Mouse (Mus musculus): Measurements from ENCODE around the gene Fat2.

Gene Fat2

DNA sequence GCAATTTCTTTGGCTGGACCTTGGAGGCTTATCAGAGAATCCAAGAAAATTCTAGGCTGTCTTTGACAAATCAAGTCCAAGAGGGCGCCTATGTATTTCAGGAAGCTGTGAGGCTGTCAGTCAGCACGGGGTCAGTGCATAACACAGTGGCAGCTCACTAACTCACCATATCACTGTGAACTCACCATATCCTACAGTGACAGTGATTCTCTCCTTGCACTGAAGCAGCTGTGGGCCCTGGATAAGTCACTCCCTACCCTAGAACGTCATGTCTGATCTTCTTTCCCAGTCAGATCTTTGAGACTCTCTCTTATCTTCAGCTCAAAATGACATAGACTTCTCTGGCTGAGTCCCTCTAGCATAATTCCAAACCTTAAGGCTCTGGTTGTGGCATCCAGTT lies 96.9 kb downstream of the Fat2 start:
- no peak for DNase-seq (ENCODE audit: inconsistent ontology term)

DNA sequence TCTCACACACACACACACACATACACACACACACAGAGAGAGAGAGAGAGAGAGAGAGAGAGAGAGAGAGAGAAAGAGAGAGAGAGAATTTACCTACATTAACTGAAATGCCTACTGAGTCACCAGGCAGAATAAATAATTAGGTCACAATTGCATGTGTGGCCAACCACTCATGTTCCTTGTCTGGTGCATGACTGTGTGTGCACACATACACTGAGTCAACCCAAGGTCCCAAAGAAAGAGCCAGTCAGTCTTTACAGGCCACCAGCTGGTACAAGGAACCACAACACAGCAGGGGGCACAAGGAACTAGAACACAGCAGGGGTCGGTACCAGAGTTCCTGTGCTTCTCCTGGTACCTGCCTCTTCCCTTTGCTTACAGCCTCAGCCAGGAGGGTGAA lies 99.5 kb downstream of the Fat2 start:
- no peak for DNase-seq (ENCODE audit: inconsistent ontology term)

- DNase-seq (ENCODE audit: inconsistent ontology term), result no peak
These were observed 101.6 kb downstream of the Fat2 start for GRCm38 (mm10) chr11:55234791-55235190.

DNA sequence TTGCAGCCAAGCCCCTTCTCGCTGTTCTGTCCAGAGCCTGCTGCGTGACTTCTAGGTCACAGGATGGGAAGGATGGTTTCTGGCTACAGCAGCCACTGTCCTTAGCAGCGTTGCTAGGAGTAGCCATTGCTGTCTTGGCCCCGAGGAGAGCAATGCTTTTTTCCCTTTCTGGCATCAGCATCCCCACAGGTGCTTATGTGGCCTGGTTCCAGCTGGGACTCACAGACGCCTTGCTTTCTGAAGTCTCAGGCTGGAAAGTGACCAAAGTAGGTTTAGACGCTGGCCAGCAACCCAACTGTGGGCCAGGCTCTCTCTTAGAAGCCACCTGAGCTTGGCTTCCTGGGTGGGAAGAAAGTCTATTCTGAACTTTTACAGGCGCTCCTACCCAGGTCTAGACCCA lies 102.1 kb downstream of the Fat2 start:
- DNase-seq (ENCODE audit: inconsistent ontology term), result no peak

GRCm38 (mm10) chr11:55231034-55231433 lies 105.3 kb downstream of the Fat2 start:
- DNase-seq (ENCODE audit: inconsistent ontology term), result no peak

- no peak for DNase-seq (ENCODE audit: inconsistent ontology term)
These were observed 115.1 kb downstream of the Fat2 start for GRCm38 (mm10) chr11:55221306-55221705.

GRCm38 (mm10) chr11:55218473-55218872 lies 117.9 kb downstream of the Fat2 start:
- no peak for DNase-seq (ENCODE audit: inconsistent ontology term)

DNA sequence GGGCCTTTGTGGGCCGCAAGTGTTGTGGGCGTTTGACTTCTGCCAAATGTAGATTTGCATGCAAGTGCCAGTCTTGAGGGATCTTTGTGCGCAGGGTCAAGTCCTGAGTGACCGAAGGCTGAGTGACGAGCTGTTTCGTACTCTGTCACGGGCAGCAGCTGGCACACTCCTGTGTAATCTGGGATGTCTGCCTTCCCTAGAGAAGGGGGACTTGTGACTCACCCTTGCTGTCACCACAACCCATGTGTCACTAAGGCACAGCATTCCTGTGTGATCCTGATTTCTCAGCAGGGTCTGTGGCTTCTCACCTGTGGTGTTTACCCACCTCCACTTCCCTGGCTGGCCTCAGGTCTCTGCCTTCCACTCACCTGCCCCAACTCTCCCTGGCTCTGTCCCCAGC lies 118.5 kb downstream of the Fat2 start:
- no peak for DNase-seq (ENCODE audit: inconsistent ontology term)

DNA sequence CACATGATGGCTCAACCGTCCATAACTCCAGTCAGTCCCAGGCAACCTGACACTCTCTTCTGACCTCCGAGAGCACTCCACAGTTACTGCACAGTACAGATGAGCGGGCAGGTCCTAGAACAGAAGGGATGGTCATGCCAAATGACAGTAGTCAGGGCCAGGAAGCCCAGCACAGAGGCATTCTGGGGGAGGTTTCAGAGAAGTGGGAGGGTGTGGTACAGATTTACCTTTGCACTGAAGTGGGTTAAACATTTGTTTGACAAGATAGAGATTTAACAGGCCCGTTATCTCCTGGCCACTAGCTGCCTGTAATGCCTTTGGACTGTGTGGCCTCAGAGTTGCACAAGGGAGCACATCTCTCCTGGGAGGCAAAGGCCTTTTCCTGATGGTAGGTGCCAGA lies 118.9 kb downstream of the Fat2 start:
- no peak for DNase-seq (ENCODE audit: inconsistent ontology term)

- DNase-seq (ENCODE audit: inconsistent ontology term), result no peak
These were observed 119.5 kb downstream of the Fat2 start for GRCm38 (mm10) chr11:55216830-55217229.

- DNase-seq (ENCODE audit: inconsistent ontology term), result no peak
These were observed 120.3 kb downstream of the Fat2 start for GRCm38 (mm10) chr11:55216061-55216460.

DNA sequence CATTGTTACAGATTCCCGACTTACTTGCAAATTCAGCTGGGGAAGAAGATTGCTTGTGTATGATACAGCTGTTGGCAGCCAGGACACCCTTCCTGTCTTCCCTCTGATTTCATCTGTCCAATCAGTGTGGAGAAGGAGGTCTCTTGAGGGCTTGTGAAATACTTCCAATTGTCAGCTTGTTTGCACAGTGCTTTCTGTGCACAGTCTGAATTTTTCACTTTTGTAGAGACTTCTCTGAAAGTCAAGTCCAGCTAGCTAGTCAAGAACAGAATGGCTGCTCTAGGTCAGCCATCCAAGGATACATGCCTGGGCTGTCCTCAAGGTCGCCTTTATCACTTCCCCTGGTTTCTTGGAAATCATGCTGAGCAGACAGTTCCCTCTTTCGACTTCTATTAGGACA lies 121.4 kb downstream of the Fat2 start:
- no peak for DNase-seq (ENCODE audit: inconsistent ontology term)

DNA sequence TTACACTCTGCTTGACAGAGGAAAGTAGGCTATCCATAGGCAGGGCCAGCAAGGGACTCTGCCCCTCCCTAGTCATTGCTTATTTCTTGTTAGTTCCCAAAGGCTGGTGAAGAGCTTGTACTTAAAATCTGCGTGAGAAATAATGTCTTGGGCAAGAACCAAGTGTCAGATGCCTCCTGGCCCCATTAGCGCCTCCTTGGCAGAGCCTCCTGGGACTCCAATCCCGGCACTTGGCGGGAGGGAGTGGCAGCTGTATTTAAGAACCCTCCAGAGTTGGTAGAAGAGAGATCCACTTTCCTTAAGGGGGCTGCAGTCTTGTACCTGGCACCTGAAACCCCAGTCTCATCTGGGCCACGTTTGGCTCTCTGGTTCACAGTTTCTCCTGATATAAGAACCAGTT lies 122.2 kb downstream of the Fat2 start:
- no peak for DNase-seq (ENCODE audit: inconsistent ontology term)

- no peak for DNase-seq (ENCODE audit: inconsistent ontology term)
These were observed 122.8 kb downstream of the Fat2 start for GRCm38 (mm10) chr11:55213518-55213917.

DNA sequence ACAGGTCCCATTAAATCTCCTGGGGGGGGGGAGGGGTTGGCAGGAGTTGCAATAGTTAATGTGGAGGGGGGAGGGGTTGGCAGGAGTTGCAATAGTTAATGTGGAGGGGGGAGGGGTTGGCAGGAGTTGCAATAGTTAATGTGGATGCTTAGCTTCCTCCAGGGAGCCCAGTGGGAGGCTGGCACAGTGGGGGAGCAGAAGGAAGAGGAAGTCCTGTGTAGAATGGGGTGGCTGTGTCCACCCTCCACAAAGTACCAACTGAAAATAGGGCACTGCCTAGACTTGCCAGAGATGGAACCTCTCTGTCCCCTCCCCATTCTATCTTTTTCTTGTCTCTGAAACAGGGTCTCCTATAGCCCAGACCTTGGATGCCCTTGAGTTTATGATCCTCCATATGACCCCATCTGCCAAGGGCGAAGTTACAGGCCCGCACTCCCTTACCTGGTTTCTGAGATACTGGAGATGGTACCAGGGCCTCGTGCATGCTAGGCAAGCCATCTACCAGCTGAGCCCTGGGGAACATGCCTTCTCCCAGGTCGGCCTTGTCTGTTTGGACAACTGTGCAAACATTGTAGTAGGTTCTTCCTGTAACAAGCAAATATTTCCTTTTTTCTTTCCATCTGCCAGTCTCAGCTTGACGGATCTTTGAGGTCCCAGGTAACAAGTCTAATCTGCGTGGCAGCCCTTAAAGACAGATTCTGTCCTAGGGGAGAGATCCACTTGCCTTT lies 126.6 kb downstream of the Fat2 start:
- no peak for DNase-seq (ENCODE audit: inconsistent ontology term)

GRCm38 (mm10) chr11:55209032-55209431 lies 127.3 kb downstream of the Fat2 start:
- DNase-seq (ENCODE audit: inconsistent ontology term), result no peak

GRCm38 (mm10) chr11:55208001-55208690 lies 128.2 kb downstream of the Fat2 start:
- DNase-seq (ENCODE audit: inconsistent ontology term), result no peak

DNA sequence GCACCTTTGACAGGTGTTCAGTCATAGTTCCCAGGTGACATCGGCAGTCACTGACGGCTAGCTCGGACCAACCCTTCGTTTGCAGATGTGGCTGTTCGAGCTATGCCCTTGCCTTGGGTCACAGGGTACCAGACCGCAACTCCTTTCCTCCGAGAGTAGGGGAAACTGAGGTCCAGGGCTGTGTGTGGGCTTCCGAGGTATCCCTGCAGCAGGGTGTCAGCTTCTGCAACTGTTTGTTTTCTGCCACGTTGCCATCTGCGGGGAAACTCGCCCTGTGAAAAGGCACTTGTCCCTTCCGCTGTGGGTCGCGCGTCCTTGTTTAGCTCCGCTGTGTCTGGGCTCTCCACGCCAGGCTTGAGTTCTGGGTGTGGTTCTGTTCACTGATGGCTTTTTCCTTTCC lies 131.8 kb downstream of the Fat2 start:
- no peak for DNase-seq (ENCODE audit: inconsistent ontology term)

GRCm38 (mm10) chr11:55204159-55204596 lies 132.2 kb downstream of the Fat2 start, which contains the start of gene Slc36a1:
Gene Slc36a1, plus strand, starts transcription at chr11:55204350.
- peak; percentile 91 for DNase-seq (ENCODE audit: inconsistent ontology term)

Data from Muller cell, postnatal 12 days (primary cell).